Mouse (Mus musculus) kidney, adult 9 months (tissue): ENCODE data around the gene Cdkn1b.
A peak's percentile ranks its signal among the peaks of the same experiment; 100 is the strongest.

ENCODE experiments used
- DNase-seq: peaks from one replicate; pipeline ENCODE4 v3.0.0; 2022

Cdkn1b gene

DNA sequence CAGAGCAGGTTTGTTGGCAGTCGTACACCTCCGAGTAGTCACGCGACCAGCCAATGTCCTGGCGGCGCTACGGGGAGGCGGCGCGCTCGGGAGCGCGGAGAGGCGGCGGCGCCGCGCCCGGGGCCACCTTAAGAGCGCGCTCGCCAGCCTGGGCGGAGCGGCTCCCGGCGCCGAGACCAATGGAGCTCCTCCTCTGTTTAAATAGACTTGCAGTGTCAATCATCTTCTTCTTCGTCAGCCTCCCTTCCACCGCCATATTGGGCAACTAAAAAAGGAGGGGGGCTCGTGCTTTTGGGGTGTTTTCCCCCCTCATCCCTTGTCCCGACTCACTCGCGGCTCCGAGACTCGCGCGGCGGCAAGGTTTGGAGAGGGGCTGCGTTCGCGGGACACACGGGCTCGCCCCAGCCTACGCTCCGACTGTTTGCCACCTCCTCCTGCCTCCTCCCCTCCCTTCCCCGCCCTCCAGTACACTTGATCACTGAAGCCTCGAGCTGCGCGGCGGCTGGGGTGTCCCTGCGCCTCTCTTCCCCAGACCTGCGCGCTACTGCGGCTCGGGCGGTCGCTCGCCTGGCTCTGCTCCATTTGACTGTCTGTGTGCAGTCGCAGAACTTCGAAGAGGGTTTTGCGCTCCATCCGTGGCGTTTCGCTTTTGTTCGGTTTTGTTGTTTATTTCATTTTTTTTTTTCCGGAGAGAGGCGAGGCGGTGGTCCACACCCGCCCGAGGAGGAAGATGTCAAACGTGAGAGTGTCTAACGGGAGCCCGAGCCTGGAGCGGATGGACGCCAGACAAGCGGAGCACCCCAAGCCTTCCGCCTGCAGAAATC lies at the start of gene Cdkn1b:
Cdkn1b (plus strand) TSS at position 212 of the 824 bp plus-strand sequence.
- peak; percentile 96 for DNase-seq

DNA sequence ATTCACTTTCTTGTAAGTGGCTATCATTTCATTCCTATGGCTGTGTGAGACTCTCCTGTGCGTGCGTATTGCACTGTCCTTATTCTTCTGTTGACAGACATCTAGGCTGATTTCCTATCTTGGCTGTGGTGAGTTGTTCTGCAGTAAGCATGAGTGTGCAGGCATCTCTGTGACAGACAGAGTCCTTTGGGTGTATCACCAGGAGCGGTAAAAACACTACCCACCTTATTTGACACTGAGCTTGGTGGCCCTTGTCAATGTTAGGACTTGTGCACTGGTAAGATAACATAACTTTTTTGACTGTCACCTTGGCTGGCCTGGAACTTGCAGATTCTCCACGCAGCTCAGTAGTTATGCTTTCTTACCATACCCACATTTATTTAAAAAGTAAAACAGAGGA lies 49.3 kb upstream of the Cdkn1b start:
- no peak for DNase-seq

DNA sequence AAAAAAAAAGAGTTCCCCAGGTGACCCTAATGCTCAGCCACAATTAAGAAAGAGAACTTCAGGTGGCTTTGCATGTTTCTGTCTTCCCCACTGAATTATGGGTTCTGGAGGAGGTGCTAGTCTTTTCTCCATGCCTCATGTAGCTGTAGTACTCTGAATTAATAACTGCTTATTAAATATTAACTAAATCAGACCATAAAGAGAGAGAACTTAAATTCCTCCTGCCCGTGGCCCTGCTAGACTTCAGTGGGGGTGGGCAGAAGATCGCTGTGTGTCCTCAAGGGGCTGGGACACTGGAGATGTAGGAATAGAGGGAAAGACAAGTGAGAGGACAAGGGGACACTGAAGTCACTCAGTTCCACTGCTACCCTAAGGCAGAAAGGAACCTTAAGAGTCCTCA lies 48.0 kb upstream of the Cdkn1b start:
- DNase-seq: peak; percentile 59

GRCm38 (mm10) chr6:134873018-134873417 lies 47.2 kb upstream of the Cdkn1b start:
- peak; percentile 81 for DNase-seq

GRCm38 (mm10) chr6:134876795-134877194 lies 43.4 kb upstream of the Cdkn1b start:
- DNase-seq: peak; percentile 71

DNA sequence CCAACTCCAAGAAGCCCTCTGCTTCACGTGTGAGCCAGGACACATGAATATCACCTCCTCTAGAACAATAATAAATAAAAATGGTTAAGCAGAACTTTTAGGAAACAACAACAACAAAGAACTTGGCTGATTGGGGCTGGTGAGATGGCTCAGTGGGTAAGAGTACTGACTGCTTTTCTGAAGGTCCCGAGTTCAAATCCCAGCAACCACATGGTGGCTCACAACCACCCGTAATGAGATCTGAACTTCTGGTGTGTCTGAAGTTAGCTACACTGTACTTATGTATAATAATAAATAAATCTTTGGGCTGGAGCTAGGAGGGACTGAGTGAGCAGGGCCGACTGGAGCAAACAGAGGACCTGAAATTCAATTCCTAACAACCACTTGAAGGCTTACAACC lies 42.9 kb upstream of the Cdkn1b start:
- DNase-seq: no peak

- no peak for DNase-seq
Observed at GRCm38 (mm10) chr6:134877892-134878291, 42.3 kb upstream of the Cdkn1b start.

- no peak for DNase-seq
Observed at GRCm38 (mm10) chr6:134879556-134879955, 40.6 kb upstream of the Cdkn1b start.

- DNase-seq: no peak
Observed at GRCm38 (mm10) chr6:134880046-134880445, 40.2 kb upstream of the Cdkn1b start.

GRCm38 (mm10) chr6:134883661-134884060 lies 36.5 kb upstream of the Cdkn1b start:
- DNase-seq: no peak

- DNase-seq: no peak
Observed at GRCm38 (mm10) chr6:134885515-134885914, 34.7 kb upstream of the Cdkn1b start.

GRCm38 (mm10) chr6:134886475-134886874 lies 33.7 kb upstream of the Cdkn1b start:
- no peak for DNase-seq

GRCm38 (mm10) chr6:134887008-134887407 lies 33.2 kb upstream of the Cdkn1b start:
- DNase-seq: no peak

DNA sequence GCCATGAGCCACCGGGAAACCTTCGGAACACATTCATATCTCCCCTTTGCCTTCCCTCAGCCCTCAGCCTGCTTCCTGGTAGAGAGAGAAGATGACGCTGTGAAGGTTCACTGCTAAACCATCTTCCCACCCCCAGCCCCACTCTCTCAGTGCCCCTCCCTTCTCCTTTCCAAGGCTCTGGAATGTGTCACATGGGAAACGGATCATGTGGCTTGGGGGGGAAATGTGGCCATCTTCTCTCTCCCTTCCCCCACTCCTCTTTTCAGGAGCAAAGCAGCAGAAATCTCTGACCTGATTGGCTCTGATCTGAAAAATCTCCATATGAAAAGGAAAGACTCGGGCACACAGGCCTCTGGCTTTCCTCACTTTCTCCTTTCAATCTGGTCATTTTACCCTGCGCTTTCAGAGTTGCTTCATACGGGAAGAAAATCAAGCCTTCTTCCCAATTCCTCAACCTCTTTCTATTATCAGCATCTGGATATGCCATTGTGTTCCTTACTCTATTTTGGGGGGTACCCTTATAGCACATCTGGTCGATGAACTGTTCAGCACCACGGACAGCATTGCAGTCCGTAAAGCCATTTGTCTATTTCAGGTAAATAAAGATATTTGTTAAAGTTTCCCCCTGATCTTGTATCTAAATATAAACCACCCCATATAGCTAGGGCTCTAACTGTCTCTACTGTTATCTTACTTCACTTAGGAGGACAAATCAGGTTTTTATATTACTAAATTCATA lies 32.3 kb upstream of the Cdkn1b start:
- no peak for DNase-seq

- DNase-seq: no peak
Observed at GRCm38 (mm10) chr6:134888563-134889017, 31.6 kb upstream of the Cdkn1b start.

DNA sequence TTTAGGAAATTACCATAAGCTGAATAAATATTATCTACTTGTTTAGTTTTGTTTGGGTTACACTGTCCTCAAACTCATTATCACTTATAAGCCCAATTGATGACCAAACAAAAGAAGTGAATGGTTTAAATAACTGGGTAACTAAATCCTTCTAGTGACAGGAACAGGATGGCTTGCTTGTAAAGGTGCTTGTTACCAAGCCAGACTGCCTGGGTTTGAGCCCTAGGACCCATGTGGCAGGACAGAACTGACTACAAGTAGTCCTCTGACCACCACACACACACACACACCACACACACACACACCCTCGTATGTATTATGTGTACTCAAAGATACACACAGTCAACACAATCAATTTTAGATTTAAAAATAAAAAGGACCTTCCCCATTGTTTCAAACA lies 30.4 kb upstream of the Cdkn1b start:
- DNase-seq: no peak

GRCm38 (mm10) chr6:134890436-134890835 lies 29.8 kb upstream of the Cdkn1b start:
- no peak for DNase-seq

- DNase-seq: no peak
Observed at GRCm38 (mm10) chr6:134896570-134897436, 23.4 kb upstream of the Cdkn1b start.

- DNase-seq: peak; percentile 98
Observed at GRCm38 (mm10) chr6:134897443-134898094, 22.6 kb upstream of the Cdkn1b start.

DNA sequence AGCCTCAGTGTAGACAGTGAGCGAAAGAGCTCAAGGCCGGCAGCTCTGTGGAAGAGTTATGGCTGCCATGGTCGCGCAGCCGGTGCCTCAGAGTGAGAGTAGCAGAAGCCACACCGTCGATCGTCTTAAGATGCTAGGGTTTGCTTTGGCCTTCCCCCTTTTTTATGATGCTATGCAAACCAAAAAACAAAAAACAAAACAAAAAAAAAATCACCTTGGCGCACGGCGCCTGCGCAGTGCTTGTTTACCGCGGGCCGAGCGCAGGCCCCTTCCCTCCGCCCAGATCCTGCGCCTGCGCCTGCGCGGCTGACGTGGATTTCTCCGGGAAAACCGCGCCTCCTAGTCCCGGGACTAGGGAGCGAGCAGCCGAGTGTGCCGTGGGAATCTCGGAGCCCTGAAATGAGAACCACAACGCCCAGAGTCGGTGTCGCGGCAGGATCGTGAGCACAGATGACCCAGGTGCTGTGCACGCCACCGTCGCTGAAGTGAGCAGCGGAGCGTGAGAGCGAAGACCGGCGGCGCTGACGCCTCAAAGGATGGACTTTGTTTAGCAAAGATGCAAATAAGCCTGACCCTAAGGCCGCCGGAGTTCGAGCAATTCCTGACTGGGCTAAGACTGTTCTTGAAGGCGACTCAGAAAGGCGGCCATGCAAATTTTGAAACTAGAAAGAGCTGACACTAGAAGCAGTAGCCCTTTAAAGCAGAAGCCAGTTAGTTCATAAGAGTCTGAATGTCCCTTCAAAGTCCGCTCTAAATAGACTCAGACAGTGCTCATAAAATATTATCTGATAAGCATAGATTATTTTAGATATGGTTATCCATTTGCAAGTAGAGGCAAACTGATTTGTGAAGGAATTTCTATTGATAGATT lies 21.9 kb upstream of the Cdkn1b start, which contains the start of gene Gpr19:
Gpr19 (minus strand) TSS at position 484 of the 871 bp plus-strand sequence.
- peak; percentile 92 for DNase-seq

DNA sequence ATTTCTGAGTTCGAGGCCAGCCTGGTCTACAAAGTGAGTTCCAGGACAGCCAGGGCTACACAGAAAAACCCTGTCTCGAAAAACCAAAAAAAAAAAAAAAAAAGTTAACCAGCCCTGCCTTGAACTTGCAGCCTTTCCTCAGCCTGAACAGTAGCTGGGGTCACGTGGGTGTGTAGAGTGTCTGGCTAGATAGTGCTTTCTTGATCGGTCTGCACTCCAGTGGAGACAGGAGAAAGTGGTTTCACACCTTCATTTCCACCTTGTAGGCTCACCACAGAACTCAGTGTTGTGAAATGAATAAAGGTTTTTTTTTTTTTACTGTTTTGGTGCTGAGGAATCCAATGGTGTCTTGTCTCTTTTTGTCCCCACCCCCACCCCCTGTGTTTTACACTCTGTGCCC lies 16.8 kb upstream of the Cdkn1b start:
- no peak for DNase-seq
